Mouse (Mus musculus) embryonic facial prominence, embryonic 15.5 days (tissue): ENCODE data around the gene H2-Ob. TPM values are rescaled to one million over a fixed set of nuclear protein-coding genes. Genes with fewer than 3 reads are reported as not detected.
"Not testable (repeated sequence)": the region's sequence is repeated elsewhere in the genome, so short reads cannot be mapped to it uniquely, and the experiment has no call there.

Source experiments
- ATAC-seq: fragments of 200-750 bp; cut with Nextera tagmentation; 2 replicates; pipeline ENCODE4 v1.8.0; 2017; ENCODE audit warnings: low read depth, moderate TSS enrichment; ENCODE audit not compliant: insufficient number of reproducible peaks, low FRiP score, low TSS enrichment
- H3K27ac ChIP-seq: fragments of 300-500 bp; sonication (generic); replicated peaks from 2 replicates; pipeline ENCODE4 v1.5.1; 2015; ENCODE audit warnings: mild to moderate bottlenecking, inconsistent platforms
- H3K27me3 ChIP-seq: fragments of 300-500 bp; sonication (generic); 2 replicates; pipeline ENCODE4 v1.6.1; 2015; ENCODE audit warnings: inconsistent platforms
- H3K36me3 ChIP-seq: fragments of 300-500 bp; sonication (generic); 2 replicates; pipeline ENCODE4 v1.6.1; 2015; ENCODE audit warnings: mild to moderate bottlenecking, inconsistent platforms
- H3K4me1 ChIP-seq: fragments of 300-500 bp; sonication (generic); 2 replicates; pipeline ENCODE4 v1.6.1; 2015; ENCODE audit warnings: inconsistent platforms
- H3K4me2 ChIP-seq: fragments of 300-500 bp; sonication (generic); replicated peaks from 2 replicates; pipeline ENCODE4 v1.6.1; 2015; ENCODE audit warnings: mild to moderate bottlenecking, inconsistent platforms
- H3K4me3 ChIP-seq: fragments of 300-500 bp; sonication (generic); replicated peaks from 2 replicates; pipeline ENCODE4 v1.5.1; 2015; ENCODE audit warnings: mild to moderate bottlenecking, inconsistent platforms
- H3K9ac ChIP-seq: fragments of 300-500 bp; sonication (generic); 2 replicates; pipeline ENCODE4 v1.6.1; 2015; ENCODE audit warnings: inconsistent platforms
- H3K9me3 ChIP-seq: fragments of 300-500 bp; sonication (generic); replicated peaks from 2 replicates; pipeline ENCODE4 v1.6.1; 2016; ENCODE audit warnings: inconsistent platforms
- WGBS: fragments of 180-500 bp; shearing (Covaris S2); methylation state at CpG from one replicate; pipeline ENCODE4 v1.1.7; 2015; 5-methylcytosine and 5-hydroxymethylcytosine counted together
- polyA plus RNA-seq: library from polyadenylated mRNA; unstranded; fragments of >200 nt; fragmentation: Nextera tagmentation; extraction: Ambion mirVana; gene quantifications from 2 replicates; pipeline ENCODE4 v1.2.1, GENCODE M21; 2015

The H2-Ob gene
- polyA plus RNA-seq, 1 experiment from 2014 or later = 0.43 TPM

DNA sequence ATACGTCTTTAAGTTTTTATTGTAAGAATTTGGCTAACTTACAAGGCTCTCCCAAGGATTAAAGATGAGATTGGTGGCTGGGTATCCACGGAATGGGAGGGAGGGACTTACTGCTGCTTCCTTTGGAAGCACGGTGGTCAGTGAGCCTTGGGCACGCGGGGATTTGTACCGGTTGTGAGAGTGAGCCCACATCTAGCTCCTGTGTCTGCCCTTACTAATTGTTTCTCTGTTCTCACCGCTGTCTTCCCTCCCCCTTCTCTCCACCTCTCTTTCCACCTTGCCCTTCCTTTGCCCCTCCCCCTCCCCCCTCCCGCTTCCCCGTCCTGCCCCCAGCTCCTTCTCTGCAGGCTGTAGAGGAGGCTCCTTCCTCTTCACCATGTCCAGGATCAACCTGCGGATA lies 30.3 kb upstream of the H2-Ob start:
- Histone ChIP-seq H3K4me2 (no peak overlapping the region), H3K36me3 (no peaks in the 10 kb centered on the region), H3K9me3 (no peaks in the 10 kb centered on the region), H3K4me1 (peaks cover 8% of the 10 kb centered on the region), H3K27me3 (peaks cover 64% of the 10 kb centered on the region), H3K9ac (no peak overlapping the region), H3K4me3 (no peak overlapping the region), H3K27ac (no peak overlapping the region)
- 22% methylated on average over 10 of the region's 10 CpGs for WGBS
- no peak for ATAC-seq

GRCm38 (mm10) chr17:34209680-34210079 lies 29.0 kb upstream of the H2-Ob start:
- H3K4me3 ChIP-seq = no peak overlapping the region
- no peaks in the 10 kb centered on the region for H3K9me3 ChIP-seq
- ATAC-seq = no peak
- peaks cover 8% of the 10 kb centered on the region for H3K4me1 ChIP-seq
- peaks cover 71% of the 10 kb centered on the region for H3K27me3 ChIP-seq
- WGBS = 42% methylated on average over 3 of the region's 3 CpGs
- no peaks in the 10 kb centered on the region for H3K36me3 ChIP-seq
- no peak overlapping the region for H3K27ac ChIP-seq
- H3K4me2 ChIP-seq = no peak overlapping the region
- H3K9ac ChIP-seq = no peak overlapping the region

DNA sequence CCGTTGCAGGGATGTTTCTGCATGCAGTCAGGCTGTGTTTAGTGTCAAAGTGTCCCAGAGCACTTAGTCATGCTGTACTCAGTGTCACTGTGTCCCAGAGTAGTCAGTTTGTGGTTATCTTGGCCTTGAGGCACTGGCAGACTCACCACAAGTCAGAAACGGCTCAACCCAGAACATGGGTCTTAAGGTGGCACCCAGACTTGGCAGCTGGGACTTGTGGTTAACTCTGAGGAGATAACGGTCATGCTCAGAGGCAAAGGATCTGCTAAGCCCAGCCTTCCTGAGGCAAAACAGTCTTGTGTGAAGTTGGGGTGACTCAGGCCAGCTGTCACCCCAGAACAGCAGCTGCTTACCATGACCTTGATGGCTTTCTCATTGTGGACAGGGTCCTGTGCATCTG lies 28.1 kb upstream of the H2-Ob start:
- H3K4me2 ChIP-seq = no peak overlapping the region
- no peaks in the 10 kb centered on the region for H3K4me1 ChIP-seq
- WGBS = 51% methylated on average over 3 of the region's 3 CpGs
- peaks cover 71% of the 10 kb centered on the region for H3K27me3 ChIP-seq
- H3K9me3 ChIP-seq = no peaks in the 10 kb centered on the region
- no peak overlapping the region for H3K27ac ChIP-seq
- H3K36me3 ChIP-seq = no peaks in the 10 kb centered on the region
- H3K9ac ChIP-seq = no peak overlapping the region
- no peak overlapping the region for H3K4me3 ChIP-seq
- ATAC-seq = no peak

DNA sequence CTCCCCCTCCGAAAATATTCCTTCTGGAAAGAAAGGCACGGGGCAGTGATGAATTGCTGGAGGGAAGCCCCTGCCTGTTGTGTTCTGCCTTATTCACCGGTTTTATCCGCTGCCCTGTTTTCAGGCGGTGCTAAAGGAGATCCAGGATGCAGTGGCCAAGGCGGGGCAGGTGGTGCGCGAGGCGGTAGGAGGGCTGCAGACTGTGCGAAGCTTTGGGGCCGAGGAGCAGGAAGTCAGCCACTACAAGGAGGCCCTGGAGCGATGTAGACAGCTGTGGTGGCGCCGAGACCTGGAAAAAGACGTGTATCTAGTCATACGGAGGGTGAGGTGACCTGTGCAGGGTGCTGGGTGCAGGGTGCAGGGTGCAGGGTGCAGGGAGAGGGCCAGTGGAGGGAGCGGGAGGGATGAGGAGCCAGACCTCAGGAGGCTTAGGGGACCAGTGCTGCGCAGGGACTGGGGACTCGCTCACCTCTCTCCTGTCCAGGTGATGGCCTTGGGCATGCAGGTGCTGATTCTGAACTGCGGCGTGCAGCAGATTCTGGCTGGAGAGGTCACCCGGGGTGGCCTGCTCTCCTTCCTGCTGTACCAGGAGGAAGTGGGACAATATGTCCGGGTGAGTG lies 26.8 kb upstream of the H2-Ob start:
- Histone ChIP-seq H3K9me3 (no peaks in the 10 kb centered on the region), H3K4me3 (no peak overlapping the region), H3K27me3 (peaks cover 64% of the 10 kb centered on the region), H3K36me3 (no peaks in the 10 kb centered on the region), H3K4me1 (no peaks in the 10 kb centered on the region), H3K9ac (no peak overlapping the region), H3K27ac (no peak overlapping the region), H3K4me2 (no peak overlapping the region)
- no peak for ATAC-seq
- 16% methylated on average over 23 of the region's 23 CpGs for WGBS

GRCm38 (mm10) chr17:34213936-34214335 lies 24.8 kb upstream of the H2-Ob start:
- H3K36me3 ChIP-seq = no peaks in the 10 kb centered on the region
- peak overlapping the region; percentile 22; the same call in 1 of the 2 replicates for H3K4me2 ChIP-seq

DNA sequence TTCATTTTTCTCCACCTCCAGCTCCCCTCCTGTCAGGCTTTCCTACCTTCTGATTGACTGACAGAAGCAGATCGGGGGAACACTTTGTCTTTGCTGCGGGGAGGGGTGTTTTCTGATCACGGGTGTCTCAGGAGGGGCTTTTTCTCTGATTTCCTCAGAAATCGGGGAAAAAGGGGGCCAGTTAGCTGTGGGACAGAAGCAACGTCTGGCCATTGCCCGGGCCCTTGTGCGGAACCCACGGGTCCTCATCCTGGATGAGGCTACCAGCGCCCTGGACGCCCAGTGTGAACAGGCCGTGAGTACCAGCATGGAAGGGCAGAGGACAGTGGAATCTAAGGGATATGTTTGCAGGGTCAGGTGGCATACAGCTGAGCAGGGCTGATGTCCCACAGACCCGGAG lies 23.5 kb upstream of the H2-Ob start:
- no peak overlapping the region for H3K9ac ChIP-seq
- H3K4me1 ChIP-seq = no peaks in the 10 kb centered on the region
- no peak overlapping the region for H3K27ac ChIP-seq
- no peaks in the 10 kb centered on the region for H3K36me3 ChIP-seq
- no peak overlapping the region for H3K4me3 ChIP-seq
- ATAC-seq = no peak
- WGBS = 81% methylated on average over 12 of the region's 12 CpGs
- no peaks in the 10 kb centered on the region for H3K9me3 ChIP-seq
- H3K27me3 ChIP-seq = peaks cover 57% of the 10 kb centered on the region
- H3K4me2 ChIP-seq = no peak overlapping the region

More at GRCm38 (mm10) chr17:34213936-34214335, 24.8 kb upstream of the H2-Ob start:
- no peaks in the 10 kb centered on the region for H3K4me1 ChIP-seq
- no peak for ATAC-seq
- peaks cover 58% of the 10 kb centered on the region for H3K27me3 ChIP-seq
- WGBS = 40% methylated on average over 21 of the region's 21 CpGs
- H3K27ac ChIP-seq = no peak overlapping the region
- H3K4me3 ChIP-seq = 0 out of 2 replicates have a peak overlapping the region, but pooled peaks have one; percentile 3
- H3K9ac ChIP-seq = no peak overlapping the region
- H3K9me3 ChIP-seq = no peaks in the 10 kb centered on the region

GRCm38 (mm10) chr17:34217216-34217928 lies 21.3 kb upstream of the H2-Ob start:
- WGBS = 81% methylated on average over 8 of the region's 8 CpGs

DNA sequence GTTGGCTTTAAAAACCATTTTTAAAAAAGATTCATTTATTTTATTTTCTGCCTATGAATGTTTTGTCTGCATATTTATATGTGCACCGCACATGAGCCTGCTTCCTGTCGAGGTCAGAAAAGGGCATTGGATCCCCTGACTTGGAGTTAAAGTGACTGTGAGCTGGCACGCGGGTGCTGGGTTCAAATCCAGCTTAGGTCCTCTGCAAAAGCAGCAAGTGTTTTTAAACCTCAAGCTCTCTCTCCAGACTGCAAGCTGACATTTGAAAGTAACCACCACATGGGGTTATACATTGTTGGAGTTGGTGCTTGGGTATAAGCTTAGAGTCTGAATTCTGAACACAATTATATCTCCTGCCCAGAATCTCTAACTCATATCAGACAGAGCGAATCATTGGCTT lies 20.7 kb upstream of the H2-Ob start:
- Histone ChIP-seq H3K4me3 (no peak overlapping the region), H3K36me3 (no peaks in the 10 kb centered on the region), H3K27me3 (peaks cover 29% of the 10 kb centered on the region), H3K9ac (no peak overlapping the region), H3K9me3 (no peaks in the 10 kb centered on the region), H3K27ac (no peak overlapping the region), H3K4me1 (no peaks in the 10 kb centered on the region), H3K4me2 (no peak overlapping the region)
- ATAC-seq = no peak
- WGBS = 91% methylated on average over 5 of the region's 5 CpGs

More at GRCm38 (mm10) chr17:34217216-34217928, 21.3 kb upstream of the H2-Ob start:
- H3K4me2 ChIP-seq = no peak overlapping the region
- H3K9me3 ChIP-seq = no peaks in the 10 kb centered on the region
- H3K27ac ChIP-seq = no peak overlapping the region
- ATAC-seq = no peak
- no peaks in the 10 kb centered on the region for H3K36me3 ChIP-seq
- peaks cover 35% of the 10 kb centered on the region for H3K27me3 ChIP-seq
- no peaks in the 10 kb centered on the region for H3K4me1 ChIP-seq
- H3K4me3 ChIP-seq = no peak overlapping the region
- no peak overlapping the region for H3K9ac ChIP-seq

GRCm38 (mm10) chr17:34218675-34219074 lies 20.0 kb upstream of the H2-Ob start:
- Histone ChIP-seq H3K36me3 (no peaks in the 10 kb centered on the region), H3K27me3 (peaks cover 22% of the 10 kb centered on the region), H3K9me3 (no peaks in the 10 kb centered on the region), H3K9ac (no peak overlapping the region), H3K4me3 (no peak overlapping the region), H3K4me2 (no peak overlapping the region), H3K27ac (no peak overlapping the region), H3K4me1 (no peaks in the 10 kb centered on the region)
- ATAC-seq = no peak
- 84% methylated on average over 11 of the region's 11 CpGs for WGBS

GRCm38 (mm10) chr17:34219096-34219495 lies 19.6 kb upstream of the H2-Ob start:
- 85% methylated on average over 8 of the region's 11 CpGs for WGBS
- not testable (repeated sequence) for H3K36me3 ChIP-seq, H3K9me3 ChIP-seq, H3K4me1 ChIP-seq, H3K27ac ChIP-seq, H3K9ac ChIP-seq, H3K4me3 ChIP-seq, ATAC-seq, H3K4me2 ChIP-seq
- peaks cover 18% of the 10 kb centered on the region for H3K27me3 ChIP-seq

DNA sequence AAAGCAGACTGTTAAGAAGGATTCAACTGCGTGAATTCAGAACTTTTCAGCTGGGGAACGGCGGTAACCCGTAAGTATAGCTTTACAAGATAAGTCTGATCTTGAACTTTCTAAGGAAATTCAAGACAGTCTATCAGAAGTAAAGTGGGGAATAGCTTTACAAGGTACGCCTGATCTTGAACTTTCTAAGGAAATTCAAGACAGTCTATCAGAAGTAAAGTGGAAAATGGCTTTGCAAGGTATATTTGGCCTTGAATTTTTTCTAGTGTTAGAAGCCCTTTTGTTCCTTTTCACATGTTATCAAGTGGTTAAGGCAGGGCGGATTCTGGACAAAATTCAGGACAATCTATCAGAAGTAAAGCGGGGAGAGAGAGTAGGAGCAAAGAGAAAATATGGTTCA lies 18.9 kb upstream of the H2-Ob start:
- 93% methylated on average over 3 of the region's 7 CpGs for WGBS
- not testable (repeated sequence) for H3K4me2 ChIP-seq

DNA sequence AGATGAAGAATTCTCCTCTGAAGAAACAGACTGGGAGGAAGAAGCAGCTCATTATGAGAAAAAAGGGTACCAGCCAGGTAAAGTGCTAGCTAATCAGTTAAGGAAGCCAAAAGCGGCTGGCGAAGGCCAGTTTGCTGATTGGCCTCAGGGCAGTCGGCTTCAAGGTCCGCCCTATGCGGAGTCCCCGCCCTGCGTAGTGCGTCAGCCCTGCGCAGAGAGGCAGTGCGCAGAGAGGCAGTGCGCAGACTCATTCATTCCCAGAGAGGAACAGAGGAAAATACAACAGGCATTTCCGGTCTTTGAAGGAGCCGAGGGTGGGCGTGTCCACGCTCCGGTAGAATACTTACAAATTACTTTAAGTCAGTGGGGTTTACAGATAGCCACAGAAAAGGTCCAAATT lies 18.3 kb upstream of the H2-Ob start:
- H3K27ac ChIP-seq, H3K36me3 ChIP-seq, H3K4me2 ChIP-seq, H3K9me3 ChIP-seq, H3K9ac ChIP-seq, H3K27me3 ChIP-seq, H3K4me1 ChIP-seq, H3K4me3 ChIP-seq, ATAC-seq: not testable (repeated sequence)
- 95% methylated on average over 4 of the region's 16 CpGs for WGBS

More for the DNA sequence above, 18.9 kb upstream of the H2-Ob start:
- not testable (repeated sequence) for H3K4me3 ChIP-seq, ATAC-seq, H3K27ac ChIP-seq, H3K9me3 ChIP-seq, H3K36me3 ChIP-seq, H3K9ac ChIP-seq, H3K4me1 ChIP-seq
- H3K27me3 ChIP-seq = peaks cover 12% of the 10 kb centered on the region
